In genomic region chr4:53614576-53615225, GRCm38 (mm10) we compare ENCODE assay signal across 16 mouse cellular contexts.
"Had no signal": no experiment of that assay in that cellular context is flagged by ENCODE, and none has a peak within 500 bp of the region (broad histone marks: within the 10 kb centered on the region; RNA-seq: fewer than 3 reads in every experiment).

No protein-coding gene starts in this region.

- H3K27ac ChIP-seq: neural tube, embryonic 13.5 days; neural tube, embryonic 15.5 days; stomach, embryonic 15.5 days; stomach, postnatal 0 days had no signal

- H3K36me3 ChIP-seq: neural tube, embryonic 13.5 days; neural tube, embryonic 15.5 days; stomach, embryonic 15.5 days had no signal

- DNase-seq: retina, postnatal 1 day; right cerebral cortex, adult 18-20 months; right cerebral cortex, postnatal 14 days; right cerebral cortex, postnatal 25 days; right cerebral cortex, postnatal 4 days; spleen, adult 18-20 months; thymus, adult 18-20 months; thymus, adult 2 months; thymus, postnatal 14 days; thymus, postnatal 25 days; thymus, postnatal 36 days; thymus, postnatal 4 days had no signal

- H3K27me3 ChIP-seq: neural tube, embryonic 13.5 days; neural tube, embryonic 15.5 days; stomach, embryonic 15.5 days had no signal

- H3K9me3 ChIP-seq: neural tube, embryonic 13.5 days; neural tube, embryonic 15.5 days; stomach, embryonic 15.5 days had no signal

- H3K4me3 ChIP-seq: neural tube, embryonic 13.5 days; neural tube, embryonic 15.5 days; stomach, embryonic 15.5 days had no signal

- H3K4me1 ChIP-seq: neural tube, embryonic 13.5 days; neural tube, embryonic 15.5 days; stomach, embryonic 15.5 days had no signal

- H3K4me2 ChIP-seq: neural tube, embryonic 13.5 days; neural tube, embryonic 15.5 days; stomach, embryonic 15.5 days had no signal
